Mouse (Mus musculus) lung, postnatal 25 days (tissue): ENCODE measurements around the gene Cacnb2.
A peak's percentile ranks its signal among the peaks of the same experiment; 100 is the strongest.

Experiments used
- DNase-seq: peaks from one replicate; pipeline ENCODE4 v3.0.0; 2022; ENCODE audit warnings: low spot score

The Cacnb2 gene

DNA sequence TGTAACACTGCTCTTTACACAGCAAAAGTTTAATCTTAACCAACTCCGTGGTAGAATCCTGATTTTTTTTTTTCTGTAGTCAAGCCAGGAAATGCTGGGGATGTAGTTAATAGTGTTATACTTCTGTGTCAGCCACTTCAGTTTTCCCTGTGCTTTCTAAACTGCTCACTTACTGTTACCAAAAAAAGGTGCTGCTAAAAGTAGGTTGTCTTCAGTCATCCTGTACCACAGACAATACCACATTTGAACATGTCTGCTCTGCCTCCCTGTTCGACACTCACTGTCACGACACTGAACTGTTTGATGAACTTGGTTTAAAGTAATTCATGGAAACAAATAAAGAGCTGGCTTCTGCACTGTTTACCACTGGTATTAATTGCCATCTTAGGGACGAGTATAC, 385.6 kb downstream of the Cacnb2 start:
- no peak for DNase-seq

DNA sequence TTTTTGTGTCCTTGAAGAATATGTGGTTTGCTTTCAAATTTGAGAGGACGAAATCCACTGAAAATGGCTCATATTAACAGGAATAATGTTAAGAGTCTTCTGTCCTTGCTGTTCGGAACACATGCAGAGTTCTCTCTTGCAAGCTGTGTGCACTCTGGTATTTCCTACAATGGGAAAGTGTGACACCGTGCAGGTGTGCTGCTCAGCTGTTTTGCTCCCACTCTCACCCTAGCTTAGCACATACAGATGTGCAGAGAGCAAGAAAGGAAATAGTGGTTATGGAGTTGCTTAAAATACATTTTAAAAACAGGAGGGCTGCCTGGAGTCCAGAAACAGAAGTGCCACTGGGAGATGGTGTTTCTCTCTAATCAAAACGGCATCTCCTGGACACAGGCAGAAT, 386.5 kb downstream of the Cacnb2 start:
- DNase-seq, result no peak

DNA sequence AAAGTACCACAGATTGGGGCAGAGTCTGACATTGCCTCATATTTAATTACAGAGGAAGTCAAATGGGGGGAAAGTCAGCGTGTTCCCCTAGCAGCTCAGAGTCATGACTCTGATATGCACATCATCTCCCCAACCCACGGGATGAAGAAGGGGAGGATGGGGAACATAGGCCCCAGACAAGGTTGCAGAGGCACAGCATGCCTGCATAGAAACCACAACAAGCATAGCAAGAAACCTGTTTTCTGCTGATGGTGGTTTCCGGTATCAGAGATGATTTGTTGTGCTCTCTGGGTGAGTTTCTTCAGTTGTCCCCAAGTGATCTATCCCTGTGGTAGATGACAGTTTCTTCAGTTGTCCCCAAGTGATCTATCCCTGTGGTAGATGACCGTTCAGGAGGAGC, 389.6 kb downstream of the Cacnb2 start:
- DNase-seq, result no peak

DNA sequence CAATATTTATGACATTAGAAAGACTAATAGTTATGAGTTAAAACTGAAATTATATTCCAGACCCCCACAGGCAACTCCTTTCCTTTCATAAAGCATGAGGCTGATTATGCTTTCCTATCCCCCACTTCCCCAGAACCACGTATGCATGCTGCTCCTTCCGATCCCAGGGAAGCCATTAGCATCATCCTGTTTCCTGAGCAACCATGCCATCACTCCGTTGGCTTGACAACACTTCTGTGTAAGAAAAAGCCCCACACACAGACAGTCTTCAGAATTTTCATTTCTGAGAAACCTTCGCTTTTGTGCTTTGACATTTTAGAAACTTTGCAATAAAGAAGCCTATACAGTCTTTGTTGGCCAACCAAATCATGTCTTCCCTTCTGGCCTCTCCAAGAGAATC, 393.1 kb downstream of the Cacnb2 start:
- DNase-seq, result no peak

DNA sequence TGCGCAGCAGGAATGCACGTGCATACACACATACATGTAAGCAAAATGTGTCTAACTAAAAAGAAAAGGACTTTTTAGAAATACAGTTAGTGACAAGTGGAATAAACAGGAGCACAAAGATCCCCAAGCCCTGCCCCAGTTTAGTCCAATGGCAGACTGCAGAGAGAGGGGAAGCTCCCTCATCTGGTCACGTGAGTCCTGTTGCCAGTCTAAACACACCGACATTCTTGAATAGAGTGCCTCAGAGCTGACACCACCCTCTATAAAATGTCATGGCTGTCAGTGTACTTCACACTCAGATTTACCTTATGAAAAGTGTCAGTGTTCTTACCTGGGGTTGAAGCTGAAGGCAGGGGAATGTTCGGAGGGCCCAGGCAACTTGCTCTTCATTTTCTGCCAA, 394.9 kb downstream of the Cacnb2 start:
- no peak for DNase-seq

GRCm38 (mm10) chr2:15007531-15007930, 404.6 kb downstream of the Cacnb2 start:
- no peak for DNase-seq

- DNase-seq, result no peak
Observed at GRCm38 (mm10) chr2:15008072-15008471, 405.2 kb downstream of the Cacnb2 start.

GRCm38 (mm10) chr2:15026817-15027216, 423.9 kb downstream of the Cacnb2 start:
- DNase-seq, result peak; percentile 10

DNA sequence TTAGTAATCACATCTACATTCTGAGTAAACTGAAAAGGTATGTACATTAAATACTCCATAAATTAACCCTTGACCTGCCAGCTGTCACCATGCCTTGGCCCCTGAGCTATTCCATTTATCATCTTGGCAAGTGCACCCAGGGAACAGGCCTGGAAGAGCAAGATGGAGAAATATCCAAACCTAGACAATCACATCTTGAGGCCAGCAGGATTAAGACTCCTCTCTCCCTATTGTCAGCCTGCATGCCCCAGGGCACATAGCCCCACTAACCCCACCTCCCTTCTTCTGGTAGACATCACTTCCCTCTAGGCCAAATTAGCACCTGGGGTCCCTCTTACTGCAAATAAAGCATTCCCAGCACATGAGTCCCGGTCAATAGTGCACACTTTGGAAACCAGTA, 424.9 kb downstream of the Cacnb2 start:
- no peak for DNase-seq
